Mouse (Mus musculus) heart, postnatal 0 days (tissue): ENCODE data around the gene Dhx36. TPM values are rescaled to one million over a fixed set of nuclear protein-coding genes. Genes with fewer than 3 reads are reported as not detected.
A peak's percentile ranks its signal among the peaks of the same experiment; 100 is the strongest.

ENCODE experiments used
- ATAC-seq: fragments of 200-750 bp; cut with Nextera tagmentation; 2 replicates; pipeline ENCODE4 v1.8.0; 2017; ENCODE audit warnings: low read depth, moderate number of reproducible peaks, moderate library complexity; ENCODE audit not compliant: insufficient read depth
- DNase-seq: peaks from one replicate; pipeline ENCODE4 v3.0.0-alpha.2; 2016; ENCODE audit warnings: low spot score
- H3K27ac ChIP-seq: fragments of 300-500 bp; sonication (generic); 2 replicates; pipeline ENCODE4 v1.5.1; 2014; ENCODE audit warnings: low read depth, mild to moderate bottlenecking
- H3K27me3 ChIP-seq: fragments of 300-500 bp; sonication (generic); 2 replicates; pipeline ENCODE4 v1.6.1; 2014; ENCODE audit warnings: low read length, mixed read lengths; ENCODE audit not compliant: control insufficient read depth, insufficient read depth
- H3K36me3 ChIP-seq: fragments of 300-500 bp; sonication (generic); replicated peaks from 2 replicates; pipeline ENCODE4 v1.6.1; 2014; ENCODE audit warnings: low read length, mixed read lengths; ENCODE audit not compliant: control insufficient read depth, insufficient read depth
- H3K4me1 ChIP-seq: fragments of 300-500 bp; sonication (generic); 2 replicates; pipeline ENCODE4 v1.6.1; 2014; ENCODE audit warnings: antibody characterized with exemption; ENCODE audit not compliant: control insufficient read depth, insufficient read depth
- H3K4me2 ChIP-seq: fragments of 300-500 bp; sonication (generic); 2 replicates; pipeline ENCODE4 v1.6.1; 2014; ENCODE audit warnings: low read depth, mild to moderate bottlenecking, low read length, moderate library complexity
- H3K4me3 ChIP-seq: fragments of 300-500 bp; sonication (generic); 2 replicates; pipeline ENCODE4 v1.5.1; 2014; ENCODE audit warnings: low read depth, low read length
- H3K9ac ChIP-seq: fragments of 300-500 bp; sonication (generic); replicated peaks from 2 replicates; pipeline ENCODE4 v1.6.1; 2014; ENCODE audit warnings: low read depth, low read length, mixed read lengths
- H3K9me3 ChIP-seq: fragments of 300-500 bp; sonication (generic); replicated peaks from 2 replicates; pipeline ENCODE4 v1.6.1; 2016; ENCODE audit warnings: low read length; ENCODE audit not compliant: control insufficient read depth
- CTCF ChIP-seq: IDR thresholded peaks from 2 replicates; pipeline ENCODE4 v1.5.1; 2016; ENCODE audit warnings: antibody characterized with exemption, control low read depth, low read depth
- EP300 ChIP-seq: IDR thresholded peaks from 2 replicates; pipeline ENCODE4 v1.6.1; 2016; ENCODE audit warnings: antibody characterized with exemption, low read depth
- WGBS: fragments of 180-500 bp; shearing (Covaris S2); extraction: QIAGEN DNeasy Blood & Tissue Kit; methylation state at CpG from one replicate; pipeline ENCODE4 v1.1.7; 2014; 5-methylcytosine and 5-hydroxymethylcytosine counted together
- polyA plus RNA-seq: library from polyadenylated mRNA; unstranded; fragments of >200 nt; fragmentation: Nextera tagmentation; extraction: Ambion mirVana; gene quantifications from 2 replicates; pipeline ENCODE4 v1.2.1, GENCODE M21; 2015
- total RNA-seq: library from RNA; depleted of rRNA; stranded (reverse); fragments of >200 nt; gene quantifications from 2 replicates; pipeline ENCODE4 v1.2.3, GENCODE M21; 2014; ENCODE audit warnings: low replicate concordance; rRNA removed

Gene Dhx36
- 18.3 and 20.8 TPM in 2 replicates for total RNA-seq
- polyA plus RNA-seq = 13.1 and 13.4 TPM in 2 replicates

DNA sequence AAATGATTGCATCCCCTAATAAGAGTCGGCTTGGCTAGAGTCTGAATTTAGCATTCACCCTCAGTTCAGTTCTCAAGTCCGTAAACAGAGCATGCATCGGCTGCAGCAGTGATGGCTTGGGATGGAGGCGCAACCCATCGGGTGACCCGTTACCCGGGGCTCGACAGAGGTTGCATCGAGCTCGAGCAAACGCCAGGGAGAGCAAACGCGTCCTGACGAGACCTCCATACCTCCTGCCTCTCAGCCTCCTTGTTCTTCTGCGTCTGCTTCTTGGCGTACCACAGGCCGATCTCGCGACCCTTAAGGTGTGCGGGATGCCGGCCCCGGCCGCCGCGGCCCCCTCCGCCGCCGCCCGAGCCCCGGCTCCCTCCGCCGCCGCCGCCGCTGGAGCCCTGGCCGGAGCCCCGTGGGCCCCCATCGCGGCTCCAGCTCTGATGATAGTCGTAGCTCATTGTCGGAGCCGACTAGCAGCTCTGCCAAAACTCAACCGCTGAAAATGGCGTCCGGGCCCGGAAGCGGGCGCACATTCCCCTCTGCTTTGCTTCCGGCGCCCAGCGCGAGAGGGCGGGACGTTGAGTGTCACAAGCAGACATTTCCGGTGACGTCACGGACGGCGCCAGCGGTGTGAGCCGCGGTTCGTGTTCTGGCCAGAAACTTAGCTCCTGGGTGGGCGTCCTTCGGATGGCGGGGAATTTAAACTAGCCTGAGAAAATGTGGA, at the start of gene Dhx36:
TSS of gene Dhx36 (minus strand) at position 517 of the 718 bp plus-strand sequence.
- peak within 1 kb of the TSS; percentile 90 for H3K9ac ChIP-seq
- ATAC-seq = peak; percentile 99
- WGBS = under 1% methylated on average over 66 of the region's 66 CpGs

DNA sequence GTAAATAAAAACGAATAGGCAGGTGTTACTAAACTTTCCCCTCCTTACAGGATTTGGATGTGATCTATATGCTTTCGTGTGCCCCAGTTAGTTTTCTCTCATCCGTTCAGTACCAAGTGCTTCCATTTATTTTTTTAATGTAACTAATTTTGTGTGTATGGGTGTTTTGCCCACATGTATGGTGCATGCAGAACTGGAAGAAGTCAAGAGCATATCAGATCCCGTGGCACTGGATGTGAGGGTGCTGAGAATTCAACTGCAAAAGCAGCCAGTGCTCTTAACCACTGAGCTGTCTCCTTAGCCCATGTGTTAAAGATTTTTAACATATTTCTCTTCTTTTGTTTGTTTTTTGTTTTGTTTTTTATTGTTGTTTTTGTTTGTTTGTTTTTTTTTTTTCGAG, 20.8 kb upstream of the Dhx36 start:
- Histone ChIP-seq H3K9me3 (no peaks in the 10 kb centered on the region), H3K27me3 (no peaks in the 10 kb centered on the region), H3K27ac (no peak overlapping the region), H3K36me3 (no peaks in the 10 kb centered on the region), H3K4me1 (no peaks in the 10 kb centered on the region), H3K4me3 (no peak overlapping the region), H3K4me2 (no peak overlapping the region), H3K9ac (no peak overlapping the region)
- 48% methylated on average over 5 of the region's 5 CpGs for WGBS
- TF ChIP-seq CTCF (no peak), EP300 (no peak)
- DNase-seq (no peak), ATAC-seq (no peak)

More for the DNA sequence above, at the start of gene Dhx36:
- Histone ChIP-seq H3K27me3 (no peaks in the 10 kb centered on the region), H3K4me2 (peak within 1 kb of the TSS; percentile 67), H3K36me3 (0 out of 2 replicates have a peak, but pooled peaks cover 4% of the 10 kb centered on the region), H3K4me1 (peaks cover 10% of the 10 kb centered on the region), H3K9me3 (no peaks in the 10 kb centered on the region), H3K27ac (peak within 1 kb of the TSS; percentile 94), H3K4me3 (peak within 1 kb of the TSS; percentile 96)
- DNase-seq = peak; percentile 95
- TF ChIP-seq EP300 (no peak), CTCF (no peak)

DNA sequence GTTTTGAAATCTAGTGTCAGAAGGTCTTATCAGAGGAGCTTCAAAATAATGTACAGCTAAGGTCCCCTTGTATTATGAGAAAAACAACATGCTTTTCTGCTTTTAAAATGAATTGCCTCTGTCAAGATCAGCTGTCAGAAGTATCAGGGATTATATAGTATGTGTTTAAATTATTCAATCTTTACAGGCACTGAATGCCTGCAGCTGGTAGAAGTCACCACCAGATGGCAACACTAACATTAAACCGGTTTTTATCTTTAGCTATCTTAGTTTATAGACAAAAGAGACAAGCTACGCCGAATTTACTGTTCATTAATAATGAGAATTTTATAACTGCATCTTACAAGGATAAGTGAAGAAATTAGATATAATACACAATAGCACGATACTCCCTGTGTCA, 20.4 kb upstream of the Dhx36 start:
- TF ChIP-seq EP300 = no peak
- peak; percentile 31 for TF ChIP-seq CTCF
- no peaks in the 10 kb centered on the region for H3K4me1 ChIP-seq
- no peak overlapping the region for H3K9ac ChIP-seq
- no peak overlapping the region for H3K4me3 ChIP-seq
- H3K4me2 ChIP-seq = no peak overlapping the region
- H3K36me3 ChIP-seq = no peaks in the 10 kb centered on the region
- H3K9me3 ChIP-seq = no peaks in the 10 kb centered on the region
- WGBS = 37% methylated on average over 4 of the region's 4 CpGs
- no peaks in the 10 kb centered on the region for H3K27me3 ChIP-seq
- no peak for ATAC-seq
- no peak overlapping the region for H3K27ac ChIP-seq
- DNase-seq = no peak

DNA sequence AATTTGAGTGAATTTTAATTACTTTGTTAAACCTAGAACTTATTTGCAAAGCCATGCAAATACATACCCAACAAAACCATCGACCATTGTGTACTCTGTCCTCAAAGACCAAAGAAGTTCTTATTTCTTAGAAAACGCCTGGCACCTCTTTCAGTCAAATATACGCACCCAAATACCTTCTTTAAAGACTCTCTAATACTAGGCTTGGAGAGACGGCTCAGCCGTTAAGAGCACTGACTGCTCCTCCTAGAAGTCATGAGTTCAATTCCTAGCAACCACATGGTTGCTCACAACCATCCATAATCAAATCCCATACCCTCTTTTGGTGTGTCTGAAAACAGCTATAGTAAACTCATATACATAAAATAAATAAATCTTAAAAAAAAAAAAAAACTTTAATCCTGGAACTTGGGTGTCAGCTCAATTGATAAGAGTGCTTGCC, 423 bp upstream of the Dhx36 start:
- DNase-seq = no peak
- Histone ChIP-seq H3K36me3 (no peaks in the 10 kb centered on the region), H3K9me3 (no peaks in the 10 kb centered on the region), H3K27ac (no peak overlapping the region), H3K4me1 (peaks cover 10% of the 10 kb centered on the region), H3K27me3 (no peaks in the 10 kb centered on the region), H3K9ac (no peak overlapping the region), H3K4me3 (peak overlapping the region; percentile 96), H3K4me2 (peak overlapping the region; percentile 67)
- WGBS = 43% methylated on average over 5 of the region's 5 CpGs
- TF ChIP-seq EP300 = no peak
- TF ChIP-seq CTCF = no peak
- ATAC-seq = no peak; the same call in 1 of the 2 replicates

GRCm38 (mm10) chr3:62505166-62505900, 1.5 kb downstream of the Dhx36 start:
- Histone ChIP-seq H3K4me3 (peak overlapping the region; percentile 96), H3K4me2 (peak overlapping the region; percentile 67), H3K9me3 (no peaks in the 10 kb centered on the region), H3K9ac (no peak overlapping the region), H3K4me1 (peaks cover 10% of the 10 kb centered on the region), H3K36me3 (peaks cover 16% of the 10 kb centered on the region), H3K27ac (no peak overlapping the region), H3K27me3 (no peaks in the 10 kb centered on the region)
- TF ChIP-seq EP300 = no peak
- no peak for TF ChIP-seq CTCF
- DNase-seq (no peak), ATAC-seq (no peak)
- WGBS = 75% methylated on average over 5 of the region's 5 CpGs
